Mouse (Mus musculus) MEL (cell line): Measurements from ENCODE around the gene Saa4. TPM values are rescaled to one million over a fixed set of nuclear protein-coding genes. Genes with fewer than 3 reads are reported as not detected.

Experiments used
- DNase-seq: peaks from one replicate; pipeline ENCODE4 v3.0.0; 2011; ENCODE audit warnings: low read depth, low spot score
- H3K27ac ChIP-seq: 2 replicates; pipeline ENCODE4 v1.5.1; 2012; ENCODE audit warnings: low read depth, mild to moderate bottlenecking, control low read depth, low read length, moderate library complexity; ENCODE audit not compliant: control insufficient read depth
- H3K27me3 ChIP-seq, 2 experiments: fragments of 150-350 bp in 1 of 2; sonication (generic) in 1 of 2; 2 replicates each; pipeline ENCODE4 v1.6.1; 2012; ENCODE audit warnings: low read length in 2 of 2, mild to moderate bottlenecking in 2 of 2, improper control_type of control experiment in 1 of 2, moderate library complexity in 1 of 2; ENCODE audit not compliant: insufficient read depth in 2 of 2, control insufficient read depth in 1 of 2
- H3K36me3 ChIP-seq, 2 experiments: 2 replicates each; pipeline ENCODE4 v1.6.1; 2012 to 2014; ENCODE audit warnings: low read length in 2 of 2, improper control_type of control experiment in 1 of 2, inconsistent platforms in 1 of 2, mild to moderate bottlenecking in 1 of 2; ENCODE audit not compliant: insufficient read depth in 2 of 2, control insufficient read depth in 1 of 2
- H3K4me1 ChIP-seq, 2 experiments: fragments of 150-350 bp in 1 of 2; sonication (generic) in 1 of 2; 2 replicates each; pipeline ENCODE4 v1.6.1; 2012; ENCODE audit warnings: low read length in 2 of 2, improper control_type of control experiment in 1 of 2, mild to moderate bottlenecking in 1 of 2; ENCODE audit not compliant: insufficient read depth in 2 of 2, control insufficient read depth in 1 of 2
- H3K4me3 ChIP-seq, 2 experiments: fragments of 150-350 bp in 1 of 2; sonication (generic) in 1 of 2; 2 replicates each; pipeline ENCODE4 v1.5.1; 2012; ENCODE audit warnings: low read depth in 2 of 2, low read length in 2 of 2, mild to moderate bottlenecking in 2 of 2, moderate library complexity in 2 of 2, control low read depth in 1 of 2, improper control_type of control experiment in 1 of 2; ENCODE audit not compliant: control insufficient read depth in 1 of 2, insufficient read depth in 1 of 2
- H3K79me2 ChIP-seq: 2 replicates; pipeline ENCODE4 v1.6.1; 2012; ENCODE audit warnings: mild to moderate bottlenecking, low read length, moderate library complexity; ENCODE audit not compliant: control insufficient read depth, poor library complexity, insufficient read depth
- H3K9ac ChIP-seq: 2 replicates; pipeline ENCODE4 v1.6.1; 2012; ENCODE audit warnings: low read depth, mild to moderate bottlenecking, control low read depth, low read length, moderate library complexity; ENCODE audit not compliant: control insufficient read depth, poor library complexity, severe bottlenecking
- H3K9me3 ChIP-seq: fragments of 150-350 bp; sonication (generic); replicated peaks from 2 replicates; pipeline ENCODE4 v1.6.1; 2012; ENCODE audit warnings: mild to moderate bottlenecking, low read length, improper control_type of control experiment, moderate library complexity; ENCODE audit not compliant: insufficient read depth
- BHLHE40 ChIP-seq: IDR thresholded peaks from 2 replicates; pipeline ENCODE4 v1.6.1; 2012; ENCODE audit warnings: low read depth, mild to moderate bottlenecking, inconsistent platforms, low read length, improper control_type of control experiment, borderline replicate concordance
- CHD1 ChIP-seq: IDR thresholded peaks from 2 replicates; pipeline ENCODE4 v1.6.1; 2012; ENCODE audit warnings: low read depth, mild to moderate bottlenecking, inconsistent platforms, low read length, improper control_type of control experiment
- CHD2 ChIP-seq: IDR thresholded peaks from 2 replicates; pipeline ENCODE4 v1.6.1; 2011; ENCODE audit warnings: low read length, improper control_type of control experiment
- CTCF ChIP-seq, 3 experiments: IDR thresholded peaks in 2 of 3; conservative IDR thresholded peaks in 1 of 3; 2 replicates each; pipeline ENCODE4 v1.5.1; 2011 to 2012; ENCODE audit warnings: low read length in 3 of 3, low read depth in 2 of 3, mild to moderate bottlenecking in 2 of 3, improper control_type of control experiment in 1 of 3, inconsistent platforms in 1 of 3, mixed read lengths in 1 of 3, moderate library complexity in 1 of 3; ENCODE audit not compliant: control insufficient read depth in 1 of 3, insufficient read depth in 1 of 3, poor library complexity in 1 of 3, severe bottlenecking in 1 of 3
- E2F4 ChIP-seq: IDR thresholded peaks from 2 replicates; pipeline ENCODE4 v1.6.1; 2011; ENCODE audit warnings: low read depth, low read length, improper control_type of control experiment, borderline replicate concordance
- ELF1 ChIP-seq: IDR thresholded peaks from 2 replicates; pipeline ENCODE4 v1.6.1; 2014; ENCODE audit warnings: low read depth, mild to moderate bottlenecking, inconsistent platforms, low read length, improper control_type of control experiment, moderate library complexity
- EP300 ChIP-seq, 2 experiments: IDR thresholded peaks; 2 replicates each; pipeline ENCODE4 v1.6.1; 2011; ENCODE audit warnings: improper control_type of control experiment in 2 of 2, low read length in 2 of 2, low read depth in 1 of 2, mild to moderate bottlenecking in 1 of 2
- ETS1 ChIP-seq: IDR thresholded peaks from 2 replicates; pipeline ENCODE4 v1.6.1; 2012; ENCODE audit warnings: low read depth, mild to moderate bottlenecking, inconsistent platforms, low read length, improper control_type of control experiment, moderate library complexity
- GABPA ChIP-seq: IDR thresholded peaks from 2 replicates; pipeline ENCODE4 v1.6.1; 2012; ENCODE audit warnings: low read depth, mild to moderate bottlenecking, inconsistent platforms, low read length, improper control_type of control experiment, moderate library complexity
- GATA1 ChIP-seq: IDR thresholded peaks from 2 replicates; pipeline ENCODE4 v1.6.1; 2011; ENCODE audit warnings: low read depth, low read length, improper control_type of control experiment
- HCFC1 ChIP-seq: IDR thresholded peaks from 2 replicates; pipeline ENCODE4 v1.6.1; 2012; ENCODE audit warnings: low read depth, mild to moderate bottlenecking, inconsistent platforms, low read length, improper control_type of control experiment, moderate library complexity
- JUND ChIP-seq: IDR thresholded peaks from 2 replicates; pipeline ENCODE4 v1.6.1; 2011; ENCODE audit warnings: low read depth, mild to moderate bottlenecking, improper control_type of control experiment, low read length
- KAT2A ChIP-seq: conservative IDR thresholded peaks from 2 replicates; pipeline ENCODE4 v1.6.1; 2012; ENCODE audit warnings: low read depth, low read length, improper control_type of control experiment, inconsistent platforms
- MAFK ChIP-seq: IDR thresholded peaks from 2 replicates; pipeline ENCODE4 v1.6.1; 2011; ENCODE audit warnings: low read depth, mild to moderate bottlenecking, low read length, improper control_type of control experiment, borderline replicate concordance
- MAX ChIP-seq: IDR thresholded peaks from 2 replicates; pipeline ENCODE4 v1.6.1; 2011; ENCODE audit warnings: low read length, improper control_type of control experiment
- MAZ ChIP-seq: IDR thresholded peaks from 2 replicates; pipeline ENCODE4 v1.6.1; 2012; ENCODE audit warnings: low read depth, mild to moderate bottlenecking, inconsistent platforms, low read length, improper control_type of control experiment
- MEF2A ChIP-seq: IDR thresholded peaks from 2 replicates; pipeline ENCODE4 v1.6.1; 2014; ENCODE audit warnings: low read depth, mild to moderate bottlenecking, inconsistent platforms, low read length, improper control_type of control experiment; ENCODE audit not compliant: poor library complexity, insufficient replicate concordance, severe bottlenecking; ENCODE audit errors: extremely low read depth
- MXI1 ChIP-seq: IDR thresholded peaks from 2 replicates; pipeline ENCODE4 v1.6.1; 2011; ENCODE audit warnings: mild to moderate bottlenecking, low read depth, low read length, improper control_type of control experiment
- MYB ChIP-seq: IDR thresholded peaks from 2 replicates; pipeline ENCODE4 v1.6.1; 2011; ENCODE audit warnings: mild to moderate bottlenecking, low read depth, low read length, improper control_type of control experiment
- NELFE ChIP-seq: IDR thresholded peaks from 2 replicates; pipeline ENCODE4 v1.6.1; 2011; ENCODE audit warnings: low read depth, low read length, improper control_type of control experiment
- NRF1 ChIP-seq: IDR thresholded peaks from 2 replicates; pipeline ENCODE4 v1.6.1; 2014; ENCODE audit warnings: low read depth, mild to moderate bottlenecking, inconsistent platforms, low read length, improper control_type of control experiment, moderate library complexity; ENCODE audit not compliant: poor library complexity, insufficient read depth, severe bottlenecking
- POLR2A ChIP-seq, 2 experiments: IDR thresholded peaks; 2 replicates each; pipeline ENCODE4 v1.6.1; 2011 to 2012; ENCODE audit warnings: low read length in 2 of 2, mild to moderate bottlenecking in 2 of 2, control low read depth in 1 of 2, improper control_type of control experiment in 1 of 2, low read depth in 1 of 2, moderate library complexity in 1 of 2; ENCODE audit not compliant: control insufficient read depth in 1 of 2, insufficient read depth in 1 of 2, poor library complexity in 1 of 2
- POLR2AphosphoS2 ChIP-seq: IDR thresholded peaks from 2 replicates; pipeline ENCODE4 v1.6.1; 2011; ENCODE audit warnings: low read length, improper control_type of control experiment
- POLR2AphosphoS5 ChIP-seq: IDR thresholded peaks from 2 replicates; pipeline ENCODE4 v1.6.1; 2012; ENCODE audit warnings: low read depth, borderline replicate concordance, mild to moderate bottlenecking, inconsistent platforms, low read length, moderate library complexity, mixed read lengths
- RAD21 ChIP-seq: IDR thresholded peaks from 2 replicates; pipeline ENCODE4 v1.6.1; 2011; ENCODE audit warnings: mild to moderate bottlenecking, low read depth, low read length, improper control_type of control experiment
- RCOR1 ChIP-seq: IDR thresholded peaks from 2 replicates; pipeline ENCODE4 v1.6.1; 2012; ENCODE audit warnings: low read depth, mild to moderate bottlenecking, inconsistent platforms, low read length, improper control_type of control experiment
- SIN3A ChIP-seq: IDR thresholded peaks from 2 replicates; pipeline ENCODE4 v1.6.1; 2012; ENCODE audit warnings: low read length, improper control_type of control experiment, inconsistent platforms
- SMC3 ChIP-seq: IDR thresholded peaks from 2 replicates; pipeline ENCODE4 v1.6.1; 2011; ENCODE audit warnings: low read depth, low read length, improper control_type of control experiment
- TAL1 ChIP-seq: IDR thresholded peaks from 2 replicates; pipeline ENCODE4 v1.6.1; 2012; ENCODE audit warnings: mild to moderate bottlenecking, inconsistent platforms, low read length, moderate library complexity, mixed read lengths
- TBP ChIP-seq: IDR thresholded peaks from 2 replicates; pipeline ENCODE4 v1.8.0; 2011; ENCODE audit warnings: low read depth, low read length, improper control_type of control experiment
- TCF12 ChIP-seq: IDR thresholded peaks from 2 replicates; pipeline ENCODE4 v1.6.1; 2014; ENCODE audit warnings: low read depth, mild to moderate bottlenecking, inconsistent platforms, low read length, improper control_type of control experiment, moderate library complexity
- UBTF ChIP-seq: IDR thresholded peaks from 2 replicates; pipeline ENCODE4 v1.6.1; 2012; ENCODE audit warnings: low read depth, mild to moderate bottlenecking, inconsistent platforms, low read length, improper control_type of control experiment, moderate library complexity, borderline replicate concordance; ENCODE audit not compliant: insufficient read depth
- USF1 ChIP-seq: IDR thresholded peaks from 2 replicates; pipeline ENCODE4 v1.6.1; 2014; ENCODE audit warnings: low read depth, mild to moderate bottlenecking, inconsistent platforms, low read length, improper control_type of control experiment, moderate library complexity
- USF2 ChIP-seq, 2 experiments: IDR thresholded peaks; 2 replicates each; pipeline ENCODE4 v1.6.1; 2011 to 2012; ENCODE audit warnings: improper control_type of control experiment in 2 of 2, low read length in 2 of 2, borderline replicate concordance in 1 of 2, inconsistent platforms in 1 of 2, low read depth in 1 of 2, mild to moderate bottlenecking in 1 of 2; ENCODE audit not compliant: insufficient read depth in 1 of 2
- ZC3H11A ChIP-seq: IDR thresholded peaks from 2 replicates; pipeline ENCODE4 v1.6.1; 2012; ENCODE audit warnings: low read depth, mild to moderate bottlenecking, inconsistent platforms, low read length, improper control_type of control experiment
- ZKSCAN1 ChIP-seq: IDR thresholded peaks from 2 replicates; pipeline ENCODE4 v1.6.1; 2012; ENCODE audit warnings: low read depth, mild to moderate bottlenecking, inconsistent platforms, low read length, improper control_type of control experiment, moderate library complexity
- ZMIZ1 ChIP-seq: IDR thresholded peaks from 2 replicates; pipeline ENCODE4 v1.6.1; 2012; ENCODE audit warnings: low read depth, mild to moderate bottlenecking, inconsistent platforms, low read length, improper control_type of control experiment, moderate library complexity
- ZNF384 ChIP-seq: IDR thresholded peaks from 2 replicates; pipeline ENCODE4 v1.6.1; 2012; ENCODE audit warnings: low read depth, mild to moderate bottlenecking, inconsistent platforms, low read length, improper control_type of control experiment
- polyA plus RNA-seq, 2 experiments: library from polyadenylated mRNA; stranded (reverse) in 1 of 2; unstranded in 1 of 2; fragments of >175 nt in 1 of 2; fragments of >200 nt in 1 of 2; gene quantifications; 2 replicates each; pipeline versions ENCODE4 v1.2.1 to v1.2.4; 2012; ENCODE audit warnings: low replicate concordance in 2 of 2, low read depth in 1 of 2; ENCODE audit not compliant: insufficient read length in 2 of 2, insufficient read depth in 1 of 2, missing spikeins in 1 of 2
- total RNA-seq: library from RNA; depleted of rRNA; stranded (reverse); fragments of 300-350 nt; gene quantifications from 2 replicates; pipeline ENCODE4 v1.2.3, GENCODE M21; 2012

Saa4 gene
- total and polyA plus RNA-seq, 3 experiments, result not detected

DNA sequence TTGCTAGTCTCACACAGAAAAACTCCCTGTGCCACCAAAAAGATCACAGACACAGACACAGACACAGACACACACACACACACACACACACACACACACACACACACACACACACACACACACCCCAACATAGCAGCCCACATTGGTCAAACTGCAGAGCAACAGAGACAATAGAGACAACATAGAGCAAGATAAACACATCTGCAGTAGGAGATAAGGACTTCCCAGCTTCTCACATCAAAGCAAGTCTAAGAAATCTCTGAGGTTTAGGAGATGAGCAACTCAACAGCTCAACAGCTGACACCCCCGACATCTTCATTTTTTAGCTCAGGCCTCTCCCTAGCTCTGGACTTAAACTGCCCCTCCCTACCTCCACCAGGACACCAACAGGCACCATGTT is 35.6 kb downstream of the Saa4 start:
- Histone ChIP-seq H3K4me3 (no peak overlapping the region), H3K79me2 (0 out of 2 replicates have a peak, but pooled peaks cover 1% of the 10 kb centered on the region)
- TF ChIP-seq JUND (no peak), NELFE (no peak), RAD21 (no peak), HCFC1 (no peak), USF2 (IDR thresholded peaks at IDR 0.05; ENCODE audit: borderline replicate concordance in 1 of 2, insufficient read depth in 1 of 2, low read depth in 1 of 2, low read length in 2 of 2) (no peak), ZMIZ1 (no peak), MEF2A (no peak), GATA1 (peak; percentile 94), ZNF384 (no peak), MAFK (peak; percentile 37; the same call in 1 of the 2 replicates), RCOR1 (peak; percentile 97), ELF1 (no peak), SIN3A (peak; percentile 81), UBTF (no peak), MYB (no peak), TAL1 (peak; percentile 79), POLR2AphosphoS5 (no peak), TBP (no peak), E2F4 (no peak), MAZ (0 out of 2 replicates have a peak, but pooled peaks have one; percentile 24), TCF12 (peak; percentile 97), CTCF (IDR thresholded peaks at IDR 0.05 in 2 of 3, conservative IDR thresholded peaks at IDR 0.05 in 1 of 3; ENCODE audit: control insufficient read depth in 1 of 3, insufficient read depth in 1 of 3, low read depth in 2 of 3, low read length in 3 of 3, poor library complexity in 1 of 3, severe bottlenecking in 1 of 3) (no peak), CHD1 (no peak), MAX (no peak), ETS1 (peak; percentile 87), USF1 (no peak), BHLHE40 (no peak), POLR2AphosphoS2 (no peak), NRF1 (no peak), MXI1 (peak; percentile 62), KAT2A (no peak), ZC3H11A (no peak), ZKSCAN1 (no peak), SMC3 (no peak; the same call in 1 of the 2 replicates), POLR2A (IDR thresholded peaks at IDR 0.05; ENCODE audit: control insufficient read depth in 1 of 2, insufficient read depth in 1 of 2, low read depth in 1 of 2, low read length in 2 of 2, poor library complexity in 1 of 2) (no peak), EP300 (IDR thresholded peaks at IDR 0.05; ENCODE audit: low read depth in 1 of 2, low read length in 2 of 2) (peak; percentile 88 to 89), GABPA (no peak), CHD2 (no peak)

More for the DNA sequence above, 35.6 kb downstream of the Saa4 start:
- H3K36me3 ChIP-seq, result peaks cover 9 to 10% of the 10 kb centered on the region in 2 experiments
- no peaks in the 10 kb centered on the region for H3K9me3 ChIP-seq
- peak overlapping the region; percentile 69 for H3K27ac ChIP-seq
- H3K27me3 ChIP-seq, result no peaks in the 10 kb centered on the region
- H3K9ac ChIP-seq, result no peak overlapping the region
- H3K4me1 ChIP-seq, result peaks cover 0 to 7% of the 10 kb centered on the region in 2 experiments; a peak in 2 of 4 replicates
- peak; percentile 85 for DNase-seq
